Mouse (Mus musculus): ENCODE data around the gene Cpa5.
A peak's percentile ranks its signal among the peaks of the same experiment; 100 is the strongest.

The Cpa5 gene

GRCm38 (mm10) chr6:30604342-30604867, 6.4 kb upstream of the Cpa5 start:
- DNase-seq (ENCODE audit: low spot score), result no peak

DNA sequence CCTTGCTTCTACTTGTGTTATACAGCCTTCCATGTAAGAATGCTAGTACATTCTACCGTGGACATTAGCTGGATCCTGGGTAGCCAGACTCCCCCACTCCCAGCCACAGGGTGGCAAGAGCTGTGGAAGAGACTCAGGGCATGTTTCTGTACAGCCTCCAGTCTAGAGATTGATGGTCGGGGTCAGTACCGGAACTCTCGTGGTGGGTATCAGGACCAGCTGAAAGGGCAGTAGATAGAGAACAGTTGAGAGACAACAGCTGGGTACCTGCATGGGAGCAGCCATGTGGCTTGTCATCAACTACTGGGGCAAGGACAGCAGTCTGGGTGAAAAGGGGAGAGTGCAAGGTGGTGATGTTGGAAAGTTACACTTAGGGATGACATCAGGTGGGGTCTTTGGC, 5.7 kb upstream of the Cpa5 start:
- DNase-seq (ENCODE audit: low spot score), result no peak

- no peak for DNase-seq (ENCODE audit: low spot score)
Measured at GRCm38 (mm10) chr6:30605672-30606071, 5.1 kb upstream of the Cpa5 start.

DNA sequence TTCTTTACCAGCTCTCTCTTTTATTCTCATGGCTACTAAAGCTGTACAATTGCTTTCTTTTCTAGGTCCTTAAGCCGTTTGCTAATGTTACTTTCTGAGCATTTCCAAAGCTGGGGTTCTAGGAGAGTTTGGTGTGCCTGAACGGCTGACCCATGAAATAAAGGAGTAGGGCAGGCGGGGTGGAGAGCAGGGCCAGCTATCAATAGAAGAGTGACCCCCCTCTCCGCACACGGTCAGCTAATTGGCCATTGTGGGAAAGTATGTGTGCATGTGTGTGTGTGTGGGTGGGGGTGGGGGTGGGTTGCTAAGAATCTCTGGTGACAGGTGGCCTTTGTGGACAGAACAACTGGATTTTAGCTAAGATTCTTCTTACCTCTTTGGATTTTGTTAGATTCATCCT, 402 bp downstream of the Cpa5 start:
- peak; percentile 63 for DNase-seq (ENCODE audit: low spot score)

- DNase-seq (ENCODE audit: low spot score), result no peak
Measured at GRCm38 (mm10) chr6:30614251-30614650, 3.4 kb downstream of the Cpa5 start.

GRCm38 (mm10) chr6:30615741-30616140, 4.9 kb downstream of the Cpa5 start:
- DNase-seq (ENCODE audit: low spot score), result no peak

- peak; percentile 89 for DNase-seq (ENCODE audit: low spot score)
Measured at GRCm38 (mm10) chr6:30616491-30616941, 5.7 kb downstream of the Cpa5 start.

DNA sequence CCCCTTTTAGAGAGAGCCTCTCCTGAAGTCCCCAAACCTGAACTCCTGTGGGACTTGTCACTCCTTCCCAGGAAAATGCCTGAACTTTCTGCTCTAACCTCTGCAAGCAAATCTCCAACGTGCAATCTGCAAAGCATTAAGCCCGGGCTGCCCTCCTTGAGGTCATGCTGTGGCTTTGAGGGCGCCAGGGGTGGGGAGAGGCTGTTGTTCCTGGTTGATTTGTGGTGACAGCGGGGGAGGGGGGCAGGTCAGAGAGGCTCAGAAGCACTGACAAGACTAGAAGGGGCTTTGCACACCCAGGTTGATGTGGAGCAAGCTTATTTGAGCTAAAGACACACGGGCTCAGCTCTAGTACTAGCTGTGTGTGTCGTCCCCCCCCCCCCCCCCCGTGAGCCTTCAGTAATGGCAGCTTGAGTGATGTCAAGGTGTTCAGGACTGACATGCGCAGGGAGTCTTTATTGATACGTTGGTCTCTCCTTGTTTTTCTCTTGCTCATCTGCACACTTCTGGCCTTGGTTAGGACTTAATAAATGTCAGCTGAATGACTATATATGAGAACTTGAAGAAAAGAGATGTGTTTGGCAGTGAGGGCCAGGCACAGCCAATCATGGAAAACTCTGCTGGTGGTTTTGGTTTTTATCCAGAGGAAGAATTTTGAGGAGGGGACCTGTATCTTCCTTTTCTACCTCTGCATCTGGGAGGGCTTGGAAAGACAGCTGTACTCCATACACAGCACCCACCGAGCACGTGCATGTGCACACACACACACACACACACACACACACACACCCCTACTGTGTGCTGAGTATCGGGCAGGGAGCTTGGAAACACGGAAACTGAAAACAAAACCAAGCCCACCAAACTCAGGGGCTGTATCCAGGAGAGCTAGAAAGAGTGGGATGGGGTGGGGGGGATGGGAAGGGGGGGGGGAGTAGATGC, 6.5 kb downstream of the Cpa5 start:
- peak; percentile 92 for DNase-seq (ENCODE audit: low spot score)

DNA sequence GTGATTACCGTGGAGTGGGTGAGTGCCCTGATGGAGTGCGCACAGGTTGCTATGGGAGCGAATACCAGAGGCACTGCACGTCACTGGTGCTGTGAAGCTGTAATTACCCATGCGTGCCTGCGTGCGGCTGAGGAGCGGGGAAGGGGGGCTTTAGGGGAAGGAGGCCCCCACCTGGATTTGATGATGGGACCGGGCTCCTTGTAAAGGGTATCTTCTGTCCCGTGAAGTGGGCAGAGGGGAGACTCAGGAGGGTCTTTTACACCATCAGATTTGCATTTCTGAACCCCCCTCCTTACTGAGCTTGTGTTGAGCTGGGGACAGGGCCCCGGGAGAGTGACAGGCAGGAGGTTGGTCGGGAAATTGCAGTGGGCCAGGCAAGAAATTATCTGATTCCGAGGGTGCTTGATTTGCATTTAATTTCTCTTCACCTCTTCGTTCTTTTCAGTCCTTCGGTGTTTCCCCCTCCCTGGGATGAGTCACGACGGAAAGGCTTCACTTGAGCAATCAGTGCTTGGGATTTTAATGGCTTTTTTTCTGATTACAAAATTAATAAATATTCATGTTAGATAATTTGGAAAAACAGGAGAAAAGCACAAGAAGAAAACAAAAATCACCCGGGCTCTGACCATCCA, 7.3 kb downstream of the Cpa5 start:
- DNase-seq (ENCODE audit: low spot score), result peak; percentile 83

- peak; percentile 38 for DNase-seq (ENCODE audit: low spot score)
Measured at GRCm38 (mm10) chr6:30618735-30619134, 7.9 kb downstream of the Cpa5 start.

DNA sequence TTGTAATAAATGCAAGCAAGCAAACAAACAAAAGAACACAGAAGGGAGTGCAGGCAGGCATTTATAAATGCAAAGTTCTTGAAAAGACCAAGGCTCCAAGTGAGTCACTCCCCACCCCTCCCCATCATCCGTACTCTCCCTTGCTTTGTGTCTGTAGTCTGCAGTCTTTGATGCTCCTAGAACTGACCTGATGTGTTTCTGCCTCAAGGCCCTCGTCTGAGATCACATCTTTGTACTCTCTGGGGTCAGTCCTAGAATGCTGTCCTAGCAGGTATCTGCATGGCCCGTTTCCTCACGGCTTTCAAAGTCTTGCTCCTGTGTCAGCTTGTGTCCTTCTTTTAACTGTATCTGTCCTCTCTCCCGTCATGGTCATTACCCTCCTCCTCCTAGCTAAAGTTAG, 8.8 kb downstream of the Cpa5 start:
- DNase-seq (ENCODE audit: low spot score), result no peak

GRCm38 (mm10) chr6:30620591-30620990, 9.8 kb downstream of the Cpa5 start:
- no peak for DNase-seq (ENCODE audit: low spot score)

- DNase-seq (ENCODE audit: low spot score), result no peak
Measured at GRCm38 (mm10) chr6:30620994-30621393, 10.2 kb downstream of the Cpa5 start.

GRCm38 (mm10) chr6:30621986-30622389, 11.2 kb downstream of the Cpa5 start:
- peak; percentile 22 for DNase-seq (ENCODE audit: low spot score)

GRCm38 (mm10) chr6:30624763-30625162, 14.0 kb downstream of the Cpa5 start:
- no peak for DNase-seq (ENCODE audit: low spot score)

DNA sequence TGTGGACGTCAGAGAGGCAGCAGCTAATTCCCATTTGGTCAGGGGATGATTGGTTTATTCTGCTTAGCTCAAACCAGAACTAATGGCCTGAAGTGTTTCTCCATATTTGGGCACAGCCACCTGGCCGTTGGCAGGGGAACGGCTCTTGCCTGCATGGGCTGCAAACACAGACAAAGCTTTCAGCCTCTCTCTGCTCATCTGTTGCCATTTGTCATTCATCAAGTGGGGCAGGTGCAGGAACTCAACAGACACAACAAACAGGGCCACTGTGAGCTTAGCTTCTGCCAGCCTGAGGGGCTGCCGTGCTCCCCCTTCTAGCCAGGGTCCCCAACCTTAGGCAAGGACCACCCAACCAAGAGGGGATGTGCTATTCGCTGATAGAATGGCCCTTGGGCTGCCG, 17.3 kb downstream of the Cpa5 start:
- peak; percentile 76 for DNase-seq (ENCODE audit: low spot score)

DNA sequence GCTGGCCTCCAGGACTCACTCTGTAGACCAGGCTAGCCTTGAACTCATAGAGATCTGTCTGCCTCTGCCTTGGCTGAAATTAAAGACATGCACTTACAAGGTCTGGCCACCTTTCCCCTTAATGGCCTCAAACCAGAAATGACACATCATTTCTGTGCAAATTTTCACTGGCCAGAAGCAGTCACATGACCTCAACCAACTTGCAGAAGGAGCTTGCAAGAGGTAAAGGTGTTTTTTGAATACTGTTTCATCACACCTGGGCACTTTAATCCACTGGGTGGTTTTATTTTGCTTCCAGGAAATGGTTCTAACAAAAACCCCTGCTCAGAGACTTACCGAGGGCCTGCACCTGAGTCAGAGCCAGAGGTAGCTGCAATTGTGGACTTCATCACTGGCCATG, 19.2 kb downstream of the Cpa5 start:
- DNase-seq (ENCODE audit: low spot score), result no peak

DNA sequence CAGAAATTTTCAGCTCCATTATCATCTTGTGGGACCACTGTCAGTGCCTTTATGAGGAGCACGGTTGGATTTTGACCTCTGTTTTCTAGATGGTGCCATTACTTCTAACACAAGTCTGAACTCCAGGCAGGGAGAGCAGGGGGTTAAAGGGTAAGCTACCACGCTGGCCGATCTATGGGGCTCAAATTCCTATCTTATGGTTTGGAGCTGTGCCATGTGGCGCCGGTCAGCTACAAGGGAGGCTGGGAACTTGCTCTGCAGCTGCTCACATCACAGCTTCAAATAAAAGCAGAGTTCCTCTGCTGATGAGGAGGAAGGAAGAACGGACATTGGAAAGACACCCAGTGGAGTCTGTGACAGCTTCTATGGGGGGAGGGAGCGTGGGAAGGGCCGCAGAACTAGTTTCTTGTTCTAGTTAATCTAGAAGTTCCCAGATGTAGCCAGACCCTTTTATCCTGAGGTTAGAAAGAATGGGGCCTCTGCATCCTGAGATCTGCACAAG, 24.6 kb downstream of the Cpa5 start:
- peak; percentile 76 for DNase-seq (ENCODE audit: low spot score)

- peak; percentile 87 for DNase-seq (ENCODE audit: low spot score)
Measured at GRCm38 (mm10) chr6:30636186-30636842, 25.5 kb downstream of the Cpa5 start.

DNA sequence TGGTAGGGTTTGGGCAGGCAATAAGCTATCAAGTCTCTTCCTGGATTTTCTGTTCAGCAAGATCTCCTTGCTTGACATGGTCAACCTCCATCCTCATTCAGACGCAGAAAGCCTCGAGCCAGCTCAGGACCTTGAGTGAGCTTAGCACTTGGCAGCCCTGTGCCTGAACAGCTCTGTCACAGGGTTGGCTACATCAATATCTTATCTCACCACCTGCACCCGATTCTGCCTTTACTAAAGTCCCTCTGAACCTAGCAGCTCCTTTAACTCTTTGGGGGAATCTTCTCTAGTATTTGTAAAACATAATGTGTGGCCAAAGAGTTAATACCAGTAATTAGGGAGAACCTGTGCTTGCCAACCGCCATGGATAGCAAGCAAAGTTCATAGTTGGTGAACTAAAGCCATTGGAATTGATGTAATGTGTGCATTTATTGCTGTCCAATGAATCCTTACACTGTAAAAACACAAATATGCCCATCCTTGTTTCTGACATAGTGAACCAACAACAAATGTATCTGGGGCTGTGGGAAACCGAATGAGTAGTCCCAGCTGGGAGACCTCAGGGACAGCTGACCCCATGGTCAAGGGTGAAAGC, 28.0 kb downstream of the Cpa5 start, which contains the start of gene Cpa1:
Gene Cpa1 (plus strand): TSS at position 545 of the 595 bp plus-strand sequence.
- DNase-seq (ENCODE audit: low spot score), result no peak

DNA sequence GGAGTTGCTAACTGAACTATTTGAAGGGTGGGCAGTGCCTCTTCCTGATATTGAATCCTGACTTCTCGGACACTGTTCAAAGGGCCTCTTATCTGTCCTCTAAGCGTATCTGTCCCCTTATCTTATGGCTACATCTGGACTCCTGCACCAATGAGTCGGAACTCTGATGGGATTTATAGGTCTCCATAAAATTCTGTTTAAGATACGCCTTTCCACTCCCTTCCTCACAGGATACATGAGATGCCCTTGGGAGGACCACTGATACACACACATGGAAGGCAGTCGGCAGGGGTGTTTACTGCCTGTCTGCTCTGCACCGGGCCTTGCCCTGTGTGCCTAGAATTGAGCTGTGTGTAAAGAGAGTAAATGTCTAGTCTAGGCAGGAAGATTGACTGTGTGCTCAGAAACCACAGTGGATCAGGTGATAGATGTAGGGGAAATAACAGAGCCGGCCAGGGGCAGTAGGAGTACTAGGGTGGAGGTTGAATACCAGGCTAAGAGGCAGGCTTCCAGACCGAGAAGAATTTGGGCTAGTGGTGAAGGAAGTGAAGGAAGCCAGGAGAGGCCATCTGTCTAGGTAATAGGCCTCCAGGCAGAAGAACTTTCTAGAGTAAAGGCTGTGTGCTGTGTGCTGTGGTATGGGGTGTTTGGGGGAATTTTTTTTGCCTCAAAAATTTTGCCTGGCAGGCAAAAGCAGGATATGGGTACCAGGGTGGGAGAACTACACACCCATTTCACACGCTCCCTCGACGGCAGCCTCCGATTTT, 33.1 kb downstream of the Cpa5 start:
- DNase-seq (ENCODE audit: low spot score), result no peak

All from embryo, embryonic 10 days (tissue).